Mouse (Mus musculus): ENCODE measurements around the gene Zfp788. TPM values are rescaled to one million over a fixed set of nuclear protein-coding genes. Genes with fewer than 3 reads are reported as not detected.

Zfp788 gene
- 14.8 TPM for total RNA-seq (2023)

GRCm38 (mm10) chr7:41632409-41633220 lies at the start of gene Zfp788:
Gene Zfp788 (plus strand): TSS chr7:41633203.

GRCm38 (mm10) chr7:41599034-41599813 lies 33.8 kb upstream of the Zfp788 start, which contains the start of gene 2610021A01Rik:
Gene 2610021A01Rik (plus strand): TSS chr7:41599230.

Other genes with a start within 250 kb of the Zfp788 start
- gene AI987944, start 239.8 kb upstream of the Zfp788 start, total RNA-seq (2023): 10.7 TPM
- not detected for gene Vmn2r57, start 184.5 kb upstream of the Zfp788 start, total RNA-seq (2023)
- 0.44 TPM for gene Gm20449, start 133.8 kb upstream of the Zfp788 start, total RNA-seq (2023)
- gene AW146154, start 133.3 kb upstream of the Zfp788 start, total RNA-seq (2023): 8.5 TPM
- not detected for gene Gm6871, start 59.5 kb upstream of the Zfp788 start, total RNA-seq (2023)
- gene 2610021A01Rik, start 34.0 kb upstream of the Zfp788 start, total RNA-seq (2023): 47.5 TPM
- gene Vmn2r58, start 239.5 kb downstream of the Zfp788 start, total RNA-seq (2023): not detected

All from CD4-positive naive resting alpha-beta T cell, adult 57 days (primary cell).